Mouse (Mus musculus): ENCODE measurements around the gene Dlg5.

GRCm38 (mm10) chr14:24090790-24091189, 154.9 kb downstream of the Dlg5 start:
- no peak for TF ChIP-seq CTCF (IDR thresholded peaks at IDR 0.05; ENCODE audit: low read depth, low read length)
- no peak for TF ChIP-seq EP300 (IDR thresholded peaks at IDR 0.05; ENCODE audit: insufficient read depth, low read depth, low read length)
- TF ChIP-seq POLR2A (IDR thresholded peaks at IDR 0.05; ENCODE audit: insufficient read depth, low read length), result no peak

Measured in ES-Bruce4 (cell line).